Mouse (Mus musculus): ENCODE measurements at regions not wholly inside any gene's neighbourhood (a gene's known extent, or its start where the extent isn't known, plus 50 kb on each side); places are given as distances from the start of the nearest gene placed in this dataset.
"Not testable (repeated sequence)": the region's sequence is repeated elsewhere in the genome, so short reads cannot be mapped to it uniquely, and the experiment has no call there.

DNA sequence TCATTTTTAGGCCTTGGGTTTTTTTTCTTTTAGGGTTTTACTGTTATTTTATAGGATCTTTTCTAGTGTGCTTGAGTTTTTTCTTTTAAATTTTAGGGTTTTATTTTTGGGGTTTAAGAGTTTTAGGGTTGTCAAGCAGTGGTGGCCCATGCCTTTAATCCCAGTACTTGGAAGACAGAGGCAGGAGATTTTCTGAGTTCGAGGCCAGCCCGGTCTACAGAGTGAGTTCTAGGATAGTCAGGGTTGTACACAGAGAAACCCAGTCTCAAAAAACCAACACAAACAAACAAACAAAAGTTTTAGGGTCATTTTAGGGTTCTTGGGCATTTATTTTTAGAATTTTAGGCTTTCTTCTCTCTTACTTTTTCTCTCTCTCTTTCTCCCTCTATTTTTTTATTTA, 142.9 kb downstream of the Spin4 start:
- TF ChIP-seq POLR2A (IDR thresholded peaks at IDR 0.05; ENCODE audit: borderline replicate concordance, extremely low read depth, insufficient read depth, insufficient read length, poor library complexity, severe bottlenecking); CTCF (IDR thresholded peaks at IDR 0.05; ENCODE audit: borderline replicate concordance, extremely low read depth, insufficient read depth, insufficient read length): not testable (repeated sequence)

All from brain, embryonic 14.5 days (tissue).